Mouse (Mus musculus): ENCODE data around the gene Scamp1.

GRCm38 (mm10) chr13:94174577-94175279 lies 110.9 kb downstream of the Scamp1 start:
- TF ChIP-seq CTCF (IDR thresholded peaks at IDR 0.05; ENCODE audit: control insufficient read depth, insufficient read depth, low read length) (no peak), POLR2A (IDR thresholded peaks at IDR 0.05; ENCODE audit: borderline replicate concordance, control insufficient read depth, low read depth, low read length) (no peak)
